Mouse (Mus musculus): ENCODE measurements at regions not wholly inside any gene's neighbourhood (a gene's known extent, or its start where the extent isn't known, plus 50 kb on each side); places are given as distances from the start of the nearest gene placed in this dataset.

GRCm38 (mm10) chr14:104642783-104643182, 120.3 kb upstream of the Rnf219 start:
- TF ChIP-seq EP300 (optimal IDR thresholded peaks at IDR 0.05) (no peak), CTCF (IDR thresholded peaks at IDR 0.05; ENCODE audit: low read depth) (no peak)
